Mouse (Mus musculus) hindbrain, embryonic 12.5 days (tissue): ENCODE results near the gene Ephb1. TPM values are rescaled to one million over a fixed set of nuclear protein-coding genes. Genes with fewer than 3 reads are reported as not detected.

ENCODE experiments used
- ATAC-seq: fragments of 200-750 bp; cut with Nextera tagmentation; 2 replicates; pipeline ENCODE4 v1.8.0; 2017; ENCODE audit warnings: moderate TSS enrichment; ENCODE audit not compliant: low FRiP score
- H3K27ac ChIP-seq: fragments of 300-500 bp; sonication (generic); 2 replicates; pipeline ENCODE4 v1.5.1; 2016; ENCODE audit warnings: mild to moderate bottlenecking
- H3K27me3 ChIP-seq: fragments of 300-500 bp; sonication (generic); 2 replicates; pipeline ENCODE4 v1.6.1; 2016; ENCODE audit warnings: mild to moderate bottlenecking
- H3K36me3 ChIP-seq: fragments of 300-500 bp; sonication (generic); 2 replicates; pipeline ENCODE4 v1.6.1; 2016; ENCODE audit warnings: mild to moderate bottlenecking
- H3K4me1 ChIP-seq: fragments of 300-500 bp; sonication (generic); 2 replicates; pipeline ENCODE4 v1.6.1; 2016
- H3K4me2 ChIP-seq: fragments of 300-500 bp; sonication (generic); replicated peaks from 2 replicates; pipeline ENCODE4 v1.6.1; 2016; ENCODE audit warnings: mild to moderate bottlenecking
- H3K4me3 ChIP-seq: fragments of 300-500 bp; sonication (generic); 2 replicates; pipeline ENCODE4 v1.5.1; 2016; ENCODE audit warnings: mild to moderate bottlenecking
- H3K9ac ChIP-seq: fragments of 300-500 bp; sonication (generic); 2 replicates; pipeline ENCODE4 v1.6.1; 2016; ENCODE audit warnings: mild to moderate bottlenecking, moderate library complexity
- H3K9me3 ChIP-seq: fragments of 300-500 bp; sonication (generic); replicated peaks from 2 replicates; pipeline ENCODE4 v1.6.1; 2016; ENCODE audit warnings: mild to moderate bottlenecking
- WGBS: fragments of 180-500 bp; shearing (Covaris S2); methylation state at CpG from one replicate; pipeline ENCODE4 v1.1.7; 2016; 5-methylcytosine and 5-hydroxymethylcytosine counted together
- polyA plus RNA-seq: library from polyadenylated mRNA; unstranded; fragments of >200 nt; fragmentation: Nextera tagmentation; extraction: Ambion mirVana; gene quantifications from 2 replicates; pipeline ENCODE4 v1.2.1, GENCODE M21; 2016

Ephb1 gene
- polyA plus RNA-seq, 1 experiment from 2014 or later, result 30.2 TPM

DNA sequence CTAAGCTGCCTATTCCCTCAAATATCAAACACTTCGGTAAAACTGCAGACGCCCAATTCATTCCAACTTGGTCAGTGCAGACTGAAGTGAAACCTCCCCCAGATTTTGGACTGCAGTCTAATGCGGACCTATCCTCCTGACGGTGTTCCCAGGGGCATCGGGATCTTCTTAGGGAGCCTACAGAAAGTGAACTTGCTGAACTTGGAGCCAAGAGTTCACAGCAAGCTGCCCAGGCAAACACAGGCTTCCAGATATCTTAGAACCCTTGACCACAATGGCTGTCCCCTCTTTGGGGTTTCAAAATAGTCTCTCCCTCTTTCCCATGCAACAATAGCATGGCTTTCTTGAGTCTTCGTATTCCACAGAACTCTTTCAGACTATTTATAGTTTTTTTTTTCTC, 3.8 kb downstream of the Ephb1 start:
- no peaks in the 10 kb centered on the region for H3K9me3 ChIP-seq
- H3K36me3 ChIP-seq, result no peaks in the 10 kb centered on the region
- no peak overlapping the region for H3K4me3 ChIP-seq
- H3K4me2 ChIP-seq, result 0 out of 2 replicates have a peak overlapping the region, but pooled peaks have one; percentile 100
- H3K9ac ChIP-seq, result no peak overlapping the region
- ATAC-seq, result no peak
- 85% methylated on average over 6 of the region's 6 CpGs for WGBS
- peaks cover 42% of the 10 kb centered on the region for H3K4me1 ChIP-seq
- H3K27me3 ChIP-seq, result peaks cover 63% of the 10 kb centered on the region
- no peak overlapping the region for H3K27ac ChIP-seq

DNA sequence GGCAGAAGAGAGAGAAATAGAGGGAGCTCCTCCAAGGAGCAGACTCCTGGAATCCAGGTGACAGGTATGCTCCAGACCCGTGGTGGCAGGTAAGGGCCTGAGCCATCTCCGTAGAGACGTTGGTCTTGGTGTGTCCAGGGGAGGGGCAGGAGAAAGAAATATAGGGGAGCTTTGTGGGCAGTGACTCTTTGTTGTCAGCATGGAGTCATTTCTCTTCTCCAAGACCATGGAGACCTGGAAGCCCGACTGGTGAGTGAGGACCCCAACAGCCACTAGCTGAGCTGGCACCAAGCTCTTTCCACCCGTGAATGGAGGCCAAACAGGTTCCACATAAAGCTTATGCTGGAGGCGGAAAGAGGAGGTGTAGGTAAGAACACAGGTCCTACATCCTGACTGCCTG, 4.4 kb downstream of the Ephb1 start:
- Histone ChIP-seq H3K27ac (no peak overlapping the region), H3K27me3 (peaks cover 62% of the 10 kb centered on the region), H3K36me3 (no peaks in the 10 kb centered on the region), H3K9me3 (no peaks in the 10 kb centered on the region), H3K4me3 (no peak overlapping the region), H3K4me1 (peaks cover 42% of the 10 kb centered on the region), H3K4me2 (no peak overlapping the region), H3K9ac (no peak overlapping the region)
- ATAC-seq, result no peak
- 88% methylated on average over 6 of the region's 6 CpGs for WGBS

DNA sequence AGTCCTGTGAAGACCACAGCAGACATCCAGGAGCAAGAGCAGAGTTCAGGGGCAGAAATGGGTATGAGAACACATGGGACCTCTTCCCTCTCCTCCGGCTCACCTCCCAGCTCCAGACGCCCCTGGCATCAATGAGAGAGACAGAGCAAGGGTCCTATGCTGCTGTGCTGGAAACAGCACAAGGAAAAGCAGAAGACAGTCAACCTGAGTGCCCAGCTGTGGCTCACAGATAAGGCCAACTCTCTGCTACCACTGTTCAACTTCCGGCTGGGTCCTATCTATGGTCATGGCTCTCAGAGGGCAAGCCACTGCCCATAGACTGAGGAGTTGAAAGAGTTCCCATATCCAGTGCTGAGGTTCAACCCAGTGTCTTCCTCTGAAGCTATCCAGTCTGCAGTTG, 7.7 kb downstream of the Ephb1 start:
- Histone ChIP-seq H3K4me2 (no peak overlapping the region), H3K27me3 (peaks cover 44% of the 10 kb centered on the region), H3K9ac (no peak overlapping the region), H3K4me3 (no peak overlapping the region), H3K36me3 (no peaks in the 10 kb centered on the region), H3K4me1 (peaks cover 24% of the 10 kb centered on the region), H3K9me3 (no peaks in the 10 kb centered on the region), H3K27ac (no peak overlapping the region)
- ATAC-seq, result no peak
- 78% methylated on average over 3 of the region's 3 CpGs for WGBS

DNA sequence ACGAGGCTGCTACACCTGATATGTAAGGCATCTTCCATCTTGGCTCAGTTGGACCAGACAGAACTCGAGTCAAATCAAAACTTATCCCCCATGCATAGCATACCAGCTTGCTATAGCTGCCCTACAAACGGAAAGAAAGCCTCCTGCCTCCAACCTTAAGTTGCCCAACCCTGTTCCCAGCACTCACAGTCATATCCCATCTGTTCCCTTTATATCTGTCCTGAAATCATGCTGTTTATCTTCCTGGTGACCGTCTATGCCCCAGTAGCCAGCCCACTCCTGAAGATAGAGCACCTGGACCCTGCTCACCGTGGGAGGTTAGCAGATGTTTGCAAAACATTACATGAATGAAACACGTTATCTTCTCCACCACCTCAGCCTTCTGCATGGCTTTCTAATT, 9.0 kb downstream of the Ephb1 start:
- no peak overlapping the region for H3K9ac ChIP-seq
- peaks cover 24% of the 10 kb centered on the region for H3K4me1 ChIP-seq
- no peaks in the 10 kb centered on the region for H3K9me3 ChIP-seq
- H3K36me3 ChIP-seq, result no peaks in the 10 kb centered on the region
- H3K4me2 ChIP-seq, result no peak overlapping the region
- WGBS, result 73% methylated on average over 6 of the region's 6 CpGs
- ATAC-seq, result no peak
- H3K4me3 ChIP-seq, result no peak overlapping the region
- peaks cover 31% of the 10 kb centered on the region for H3K27me3 ChIP-seq
- no peak overlapping the region for H3K27ac ChIP-seq

DNA sequence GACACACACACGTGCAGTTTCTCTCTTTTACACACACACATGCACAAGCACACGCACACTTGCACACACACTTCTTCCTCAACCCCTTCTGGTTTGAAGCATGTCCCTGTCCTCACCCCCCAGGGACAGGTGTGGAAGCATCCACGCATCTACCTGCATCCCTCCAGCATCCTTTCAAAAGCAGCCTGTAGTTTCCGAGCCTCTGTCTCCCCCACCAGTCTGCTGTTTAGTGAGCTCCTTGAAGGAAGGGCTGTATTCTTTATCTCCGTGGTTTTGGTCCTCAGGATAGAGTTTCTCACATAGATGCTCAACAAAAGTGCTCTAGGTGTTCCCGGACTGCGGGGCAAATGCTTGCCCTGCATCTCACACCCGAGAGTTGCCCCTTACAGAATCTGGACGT, 9.4 kb downstream of the Ephb1 start:
- no peak overlapping the region for H3K4me3 ChIP-seq
- 83% methylated on average over 9 of the region's 9 CpGs for WGBS
- H3K4me2 ChIP-seq, result no peak overlapping the region
- no peak for ATAC-seq
- no peaks in the 10 kb centered on the region for H3K9me3 ChIP-seq
- no peak overlapping the region for H3K9ac ChIP-seq
- H3K4me1 ChIP-seq, result peaks cover 24% of the 10 kb centered on the region
- H3K36me3 ChIP-seq, result no peaks in the 10 kb centered on the region
- no peak overlapping the region for H3K27ac ChIP-seq
- peaks cover 27% of the 10 kb centered on the region for H3K27me3 ChIP-seq

DNA sequence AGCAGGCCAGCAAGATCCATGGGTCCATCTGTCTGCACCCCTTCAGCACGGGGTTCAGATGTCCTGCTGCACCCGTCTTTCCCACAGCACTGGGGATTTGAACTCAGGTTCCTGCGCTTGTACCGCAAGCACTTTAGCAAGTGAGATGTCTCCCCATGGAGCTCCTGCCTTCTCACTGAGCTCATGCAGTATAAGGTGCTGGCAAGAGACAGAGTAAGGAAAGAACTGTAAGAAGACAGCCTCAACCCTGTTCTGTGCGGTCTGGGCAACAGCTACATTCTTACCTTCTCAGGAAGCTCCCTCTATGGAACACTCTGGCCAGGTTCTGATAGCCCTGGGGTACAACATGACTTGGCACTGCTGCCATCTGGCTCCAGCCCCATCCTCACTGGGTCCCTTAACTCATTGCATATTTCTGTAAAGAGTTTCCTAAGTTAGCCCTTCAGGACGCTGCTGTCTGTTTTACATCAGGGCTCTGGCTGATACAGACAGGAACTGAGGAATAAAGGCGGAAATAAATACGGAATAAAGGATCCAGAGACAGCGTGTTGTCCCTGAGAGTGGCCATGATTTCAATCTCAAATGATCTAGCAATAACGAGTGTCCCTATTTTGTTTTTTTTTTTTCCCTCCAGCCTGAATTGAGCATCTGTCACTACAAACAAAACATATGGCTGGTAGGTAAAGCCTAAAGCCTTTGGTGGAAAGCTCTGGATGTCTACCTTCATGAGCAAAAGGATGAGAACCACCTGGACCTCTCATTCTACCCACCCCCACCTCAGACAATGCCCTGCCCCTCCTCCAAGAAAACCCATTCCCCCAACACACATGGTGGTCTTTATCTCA, 10.2 kb downstream of the Ephb1 start:
- Histone ChIP-seq H3K4me2 (no peak overlapping the region), H3K9ac (no peak overlapping the region), H3K4me1 (peaks cover 24% of the 10 kb centered on the region), H3K27me3 (peaks cover 23% of the 10 kb centered on the region), H3K9me3 (no peaks in the 10 kb centered on the region), H3K27ac (no peak overlapping the region), H3K36me3 (no peaks in the 10 kb centered on the region), H3K4me3 (no peak overlapping the region)
- WGBS, result 85% methylated on average over 10 of the region's 10 CpGs
- ATAC-seq, result no peak

DNA sequence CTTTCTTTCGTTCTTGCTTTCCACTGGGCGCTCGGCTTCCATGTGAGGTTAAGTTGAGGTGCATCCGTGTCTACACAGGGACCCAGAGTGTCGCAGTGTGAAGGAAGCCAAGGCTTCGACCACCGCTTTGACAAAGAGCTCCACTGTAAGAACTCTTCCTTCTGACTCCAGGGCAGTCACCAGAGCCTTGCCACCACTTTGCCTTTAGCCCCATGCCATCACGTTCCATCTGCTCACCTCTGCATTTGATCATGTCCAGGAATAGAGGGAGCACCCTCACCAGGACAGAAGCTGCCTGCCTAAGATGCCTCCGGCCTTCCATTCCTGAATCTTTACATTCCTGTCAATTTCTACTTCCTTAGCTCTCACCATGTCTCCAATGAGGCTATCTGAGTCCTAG, 11.4 kb downstream of the Ephb1 start:
- no peak overlapping the region for H3K4me2 ChIP-seq
- no peaks in the 10 kb centered on the region for H3K9me3 ChIP-seq
- no peak for ATAC-seq
- peaks cover 11% of the 10 kb centered on the region; the same call in 1 of the 2 replicates for H3K27me3 ChIP-seq
- peaks cover 14% of the 10 kb centered on the region for H3K4me1 ChIP-seq
- H3K27ac ChIP-seq, result no peak overlapping the region
- H3K9ac ChIP-seq, result no peak overlapping the region
- H3K4me3 ChIP-seq, result no peak overlapping the region
- no peaks in the 10 kb centered on the region for H3K36me3 ChIP-seq
- WGBS, result 91% methylated on average over 9 of the region's 9 CpGs

DNA sequence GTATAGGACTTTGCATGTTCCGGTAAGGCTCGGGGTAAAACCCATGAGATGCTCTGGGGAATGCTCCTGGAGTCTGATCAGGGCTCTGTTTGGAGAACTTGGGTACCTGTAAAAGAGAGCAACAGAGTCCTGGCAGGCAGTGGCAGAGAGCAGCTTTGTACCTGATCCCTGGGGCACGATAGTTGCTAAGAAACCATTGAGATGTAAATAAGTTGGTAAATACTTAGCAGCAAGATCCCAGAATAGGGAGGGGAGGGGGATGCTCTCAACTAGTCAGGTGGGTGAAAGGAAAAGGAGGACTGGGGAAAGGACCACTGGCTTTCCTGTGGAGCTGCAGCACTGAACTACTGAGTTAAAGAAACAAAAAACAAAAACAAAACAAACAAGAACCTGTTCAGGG, 12.5 kb downstream of the Ephb1 start:
- no peak overlapping the region for H3K9ac ChIP-seq
- H3K4me1 ChIP-seq, result peaks cover 11% of the 10 kb centered on the region
- H3K36me3 ChIP-seq, result no peaks in the 10 kb centered on the region
- no peak overlapping the region for H3K27ac ChIP-seq
- no peaks in the 10 kb centered on the region for H3K9me3 ChIP-seq
- ATAC-seq, result no peak
- H3K4me3 ChIP-seq, result no peak overlapping the region
- 42% methylated on average over 3 of the region's 3 CpGs for WGBS
- H3K27me3 ChIP-seq, result peaks cover 7% of the 10 kb centered on the region; the same call in 1 of the 2 replicates
- H3K4me2 ChIP-seq, result no peak overlapping the region

DNA sequence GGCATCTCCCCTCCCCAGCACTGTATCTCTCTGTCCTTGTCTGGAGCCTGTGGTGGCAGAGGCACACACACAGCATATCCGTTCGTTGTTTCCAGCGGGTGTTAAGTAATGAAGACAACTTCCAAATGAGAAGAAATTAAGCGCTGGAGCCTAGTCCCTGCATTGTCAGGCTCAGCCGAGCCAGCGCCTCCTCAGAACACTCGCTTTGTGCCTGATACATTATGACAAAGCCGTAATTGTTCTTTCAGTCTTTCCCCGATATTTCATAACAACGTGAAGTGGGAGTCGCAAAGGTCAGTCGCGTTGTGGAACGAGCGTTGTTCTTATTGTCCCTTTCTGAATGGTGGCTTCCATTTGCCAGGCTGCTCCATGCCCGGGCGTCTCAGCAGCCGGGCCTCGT, 13.7 kb downstream of the Ephb1 start:
- Histone ChIP-seq H3K27me3 (peaks cover 7% of the 10 kb centered on the region; the same call in 1 of the 2 replicates), H3K4me3 (no peak overlapping the region), H3K9ac (no peak overlapping the region), H3K4me2 (no peak overlapping the region), H3K9me3 (no peaks in the 10 kb centered on the region), H3K27ac (no peak overlapping the region), H3K36me3 (no peaks in the 10 kb centered on the region), H3K4me1 (peaks cover 11% of the 10 kb centered on the region)
- 65% methylated on average over 19 of the region's 19 CpGs for WGBS
- ATAC-seq, result no peak

DNA sequence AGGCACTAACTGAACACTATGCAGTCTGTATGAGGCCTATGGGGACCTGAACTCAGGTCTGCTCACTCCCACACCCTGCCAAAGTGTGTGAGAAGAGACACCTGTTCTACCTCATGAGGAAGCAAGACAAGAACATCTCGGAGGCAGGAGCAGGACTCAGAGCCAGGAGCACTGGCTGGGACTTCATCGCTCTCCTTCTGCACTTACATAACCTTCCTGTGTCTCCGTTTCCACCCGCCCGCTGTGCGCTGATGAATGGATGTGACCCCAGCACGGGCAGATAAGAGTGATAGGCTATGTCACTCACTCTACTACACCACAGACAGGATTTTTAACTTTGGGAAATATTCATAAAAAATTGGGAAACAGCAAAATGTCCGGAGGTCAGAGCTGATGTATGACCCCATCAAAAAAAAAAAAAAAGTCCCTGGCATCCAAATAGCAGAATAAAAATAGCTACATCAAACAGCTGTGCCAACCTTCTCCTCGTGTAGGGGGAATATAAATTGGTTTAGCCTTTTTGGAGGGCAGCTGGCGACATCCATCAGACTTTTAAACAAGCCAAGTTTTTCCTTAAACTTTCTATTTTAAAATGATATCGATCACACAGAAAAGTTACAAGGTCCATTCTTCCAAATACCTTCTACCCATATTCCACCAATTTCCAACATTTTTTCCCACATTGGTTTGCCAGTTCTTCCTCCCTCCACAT, 18.8 kb downstream of the Ephb1 start:
- Histone ChIP-seq H3K4me2 (no peak overlapping the region), H3K9ac (no peak overlapping the region), H3K27ac (no peak overlapping the region), H3K36me3 (no peaks in the 10 kb centered on the region), H3K9me3 (no peaks in the 10 kb centered on the region), H3K27me3 (no peaks in the 10 kb centered on the region), H3K4me1 (peaks cover 2% of the 10 kb centered on the region; the same call in 1 of the 2 replicates), H3K4me3 (no peak overlapping the region)
- ATAC-seq, result no peak
- WGBS, result 79% methylated on average over 11 of the region's 11 CpGs

DNA sequence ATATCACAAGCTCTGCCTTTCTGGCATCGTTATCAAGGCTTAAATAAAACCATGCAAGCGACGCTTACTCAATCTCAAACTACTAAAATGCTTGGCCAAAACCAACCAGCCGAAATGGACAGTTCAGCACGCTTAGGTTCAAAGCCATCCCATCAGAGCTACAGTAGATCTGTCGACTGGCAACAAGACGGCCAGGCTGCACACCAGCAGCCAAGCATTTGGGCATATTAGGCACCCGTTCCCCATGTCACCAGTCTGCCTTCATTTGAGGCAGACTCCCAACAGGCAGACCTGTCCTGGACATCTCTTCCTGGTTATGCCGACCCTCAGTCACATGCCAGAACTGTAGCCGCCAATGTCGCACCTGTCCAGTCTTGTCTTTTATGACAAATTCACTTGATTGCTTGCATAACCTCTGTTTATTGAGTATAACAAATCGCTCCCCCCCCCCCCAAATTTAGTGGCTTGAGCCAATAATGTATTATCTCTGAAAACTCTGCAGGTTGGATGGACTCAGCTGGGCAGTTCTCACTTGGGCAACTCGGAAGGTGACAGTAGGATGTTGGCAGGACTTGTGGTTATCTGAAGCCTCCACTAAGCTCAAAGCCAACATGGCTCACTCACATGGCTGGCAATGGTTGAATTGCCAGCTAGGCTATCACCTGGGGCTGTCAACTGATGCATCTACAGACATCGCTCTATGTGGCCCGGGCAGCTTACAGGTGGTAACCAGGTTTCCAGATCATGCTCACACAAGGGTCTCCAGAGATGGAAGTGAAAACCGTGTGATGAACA, 24.0 kb downstream of the Ephb1 start:
- Histone ChIP-seq H3K4me2 (no peak overlapping the region), H3K36me3 (no peaks in the 10 kb centered on the region), H3K4me1 (no peaks in the 10 kb centered on the region), H3K27me3 (no peaks in the 10 kb centered on the region), H3K9ac (no peak overlapping the region), H3K4me3 (no peak overlapping the region), H3K27ac (no peak overlapping the region), H3K9me3 (no peaks in the 10 kb centered on the region)
- WGBS, result 94% methylated on average over 16 of the region's 16 CpGs
- no peak for ATAC-seq

DNA sequence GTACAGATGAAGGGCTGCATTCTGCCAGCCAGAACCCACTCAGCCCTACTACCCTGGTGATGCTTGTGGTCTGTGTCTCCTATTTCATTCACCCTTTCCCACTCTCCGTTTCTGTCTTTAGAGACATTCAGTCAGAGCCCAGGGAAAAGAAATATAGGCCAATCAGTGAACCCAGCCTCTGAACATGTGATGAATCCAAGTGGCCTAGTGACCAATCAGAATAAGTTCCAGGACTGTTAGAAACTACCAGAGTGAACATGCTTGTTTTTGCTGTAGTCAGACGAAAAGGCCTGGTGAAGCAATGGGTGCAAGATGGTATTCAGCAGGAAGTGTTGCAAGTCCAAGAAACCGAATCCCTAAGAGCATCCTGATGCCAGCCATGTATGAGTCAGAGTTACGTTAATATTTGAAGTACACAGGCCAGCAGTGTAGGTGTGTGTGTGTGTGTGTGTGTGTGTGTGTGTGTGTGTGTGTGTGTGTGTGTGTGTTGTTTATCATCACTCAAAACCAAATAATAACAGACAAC, 26.8 kb downstream of the Ephb1 start:
- Histone ChIP-seq H3K4me3 (no peak overlapping the region), H3K27ac (no peak overlapping the region), H3K4me2 (no peak overlapping the region), H3K9ac (no peak overlapping the region), H3K36me3 (no peaks in the 10 kb centered on the region), H3K9me3 (no peaks in the 10 kb centered on the region), H3K4me1 (no peaks in the 10 kb centered on the region), H3K27me3 (no peaks in the 10 kb centered on the region)
- WGBS, result 93% methylated on average over 4 of the region's 4 CpGs
- no peak for ATAC-seq
